In the genomic region with DNA sequence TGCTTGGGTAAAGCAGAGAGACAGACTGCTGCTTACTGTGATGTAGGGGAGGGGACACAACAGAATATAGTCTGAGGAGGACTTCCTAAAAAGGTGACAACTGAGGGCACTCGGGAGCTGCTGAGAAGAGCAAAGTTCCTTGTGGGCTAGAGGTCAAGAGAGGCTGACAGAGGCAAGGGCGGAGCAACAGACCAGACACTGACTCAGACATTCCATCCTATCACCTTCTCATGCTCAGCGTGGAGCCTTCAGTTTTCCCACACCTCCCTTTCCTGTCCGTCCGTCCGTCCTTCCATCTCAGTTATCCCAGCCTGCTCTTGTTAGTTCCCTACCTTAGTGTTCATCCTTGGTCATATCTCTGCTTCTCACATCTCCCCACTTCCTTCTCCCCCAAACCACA, we compare ENCODE assay signal across 28 mouse cellular contexts. TPM values are rescaled to one million over a fixed set of nuclear protein-coding genes. Genes with fewer than 3 reads are reported as not detected.
"Had no signal": no experiment of that assay in that cellular context is flagged by ENCODE, and none has a peak within 500 bp of the region (broad histone marks: within the 10 kb centered on the region; RNA-seq: fewer than 3 reads in every experiment).

No protein-coding gene starts in this region.

- H3K27me3 ChIP-seq: hindbrain, embryonic 12.5 days had no signal

- DNase-seq: gastrocnemius, adult 2 months; gastrocnemius, postnatal 10 days; gastrocnemius, postnatal 25 days; heart, adult 18-20 months; heart, postnatal 10 days; heart, postnatal 4 days; kidney, adult 11 months; kidney, adult 2 months; kidney, adult 9 months; kidney, postnatal 14 days; kidney, postnatal 36 days; layer of hippocampus, adult 9-11 months; left cerebral cortex, postnatal 4 days; liver had no signal

- H3K27ac ChIP-seq: gastrocnemius, adult 2 months; heart, embryonic 10.5 days; hindbrain, embryonic 10.5 days; hindbrain, embryonic 12.5 days; hindbrain, embryonic 14.5 days; hindbrain, postnatal 0 days; kidney, embryonic 15.5 days; kidney, postnatal 0 days; left cerebral cortex, adult 2 months; limb, embryonic 12.5 days had no signal

- H3K4me3 ChIP-seq: gastrocnemius, adult 2 months; heart, embryonic 10.5 days; heart, embryonic 12.5 days; hindbrain, embryonic 10.5 days; hindbrain, embryonic 12.5 days; kidney, embryonic 15.5 days; left cerebral cortex, adult 2 months; limb, embryonic 12.5 days had no signal

- ATAC-seq: hindbrain, postnatal 0 days; intestine, embryonic 16.5 days had no signal

- H3K9me3 ChIP-seq: heart, embryonic 10.5 days; heart, embryonic 12.5 days; hindbrain, embryonic 10.5 days; hindbrain, embryonic 12.5 days; kidney, embryonic 15.5 days; limb, embryonic 12.5 days had no signal

- H3K36me3 ChIP-seq: heart, embryonic 10.5 days; heart, embryonic 12.5 days; hindbrain, embryonic 10.5 days; hindbrain, embryonic 12.5 days; kidney, embryonic 15.5 days; limb, embryonic 12.5 days had no signal

- H3K9ac ChIP-seq: heart, embryonic 12.5 days; hindbrain, embryonic 12.5 days; hindbrain, embryonic 14.5 days; kidney, embryonic 15.5 days; limb, embryonic 12.5 days had no signal

- H3K4me2 ChIP-seq: heart, embryonic 12.5 days; hindbrain, embryonic 12.5 days; hindbrain, embryonic 14.5 days; kidney, embryonic 15.5 days; limb, embryonic 12.5 days; liver, embryonic 11.5 days had no signal

RNA-seq across cellular contexts. Expression of a gene that starts 22.9 kb away (rescaled TPM):
- total RNA-seq: granulocyte monocyte progenitor cell, adult 5-6 weeks had no signal
- polyA plus RNA-seq: hindbrain, embryonic 10.5 days; hindbrain, embryonic 14.5 days; liver, embryonic 11.5 days had no signal

RNA-seq across cellular contexts. Expression of a gene that starts 24.1 kb away (rescaled TPM):
- total RNA-seq: granulocyte monocyte progenitor cell, adult 5-6 weeks; heart, postnatal 10 days; heart, postnatal 25 days; heart, postnatal 4 days had no signal

RNA-seq across cellular contexts. Expression of a gene that starts 37.8 kb away (rescaled TPM):
- polyA plus RNA-seq: kidney, postnatal 0 days; liver, embryonic 11.5 days had no signal

RNA-seq across cellular contexts. Expression of a gene that starts 56.1 kb away (rescaled TPM):
- total RNA-seq: granulocyte monocyte progenitor cell, adult 5-6 weeks had no signal
